Mouse (Mus musculus) spleen, adult 2 months (tissue): ENCODE measurements around the gene Thsd7b.

Experiments
- CTCF ChIP-seq: fragments of 200-500 bp; IDR thresholded peaks from 2 replicates; pipeline ENCODE4 v1.5.1; 2011; ENCODE audit warnings: mild to moderate bottlenecking, inconsistent platforms; ENCODE audit not compliant: insufficient read depth, insufficient read length, insufficient replicate concordance; ENCODE audit errors: extremely low read depth
- POLR2A ChIP-seq: fragments of 200-500 bp; IDR thresholded peaks from 2 replicates; pipeline ENCODE4 v1.6.1; 2011; ENCODE audit warnings: low read depth, low read length, inconsistent platforms

DNA sequence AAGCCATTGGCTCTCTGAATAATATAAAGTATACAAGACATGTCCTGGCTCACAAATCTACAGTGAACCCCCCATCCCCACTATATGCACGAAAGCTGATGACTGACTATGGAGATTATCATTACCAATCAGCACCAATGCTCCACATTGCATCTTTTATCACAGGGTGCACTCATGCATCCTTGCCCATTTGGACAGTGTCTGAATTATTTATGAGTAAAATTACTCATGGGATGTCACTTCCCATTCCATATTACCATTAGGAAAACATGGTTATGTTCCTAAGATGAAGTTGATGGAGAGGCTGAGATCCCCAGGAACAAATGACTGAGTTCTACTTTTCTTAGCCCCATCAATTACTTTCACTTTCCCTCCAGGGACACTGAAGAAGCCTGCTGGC lies 220.8 kb downstream of the Thsd7b start:
- TF ChIP-seq CTCF: no peak
- no peak for TF ChIP-seq POLR2A
